Mouse (Mus musculus) adrenal gland, adult 2 months (tissue): Measurements from ENCODE around the gene Aldh18a1. TPM values are rescaled to one million over a fixed set of nuclear protein-coding genes. Genes with fewer than 3 reads are reported as not detected.
"Not testable (repeated sequence)": the region's sequence is repeated elsewhere in the genome, so short reads cannot be mapped to it uniquely, and the experiment has no call there.

Experiments used
- DNase-seq: peaks from one replicate; pipeline ENCODE4 v3.0.0; 2021
- long read RNA-seq: library from polyadenylated mRNA; stranded (forward); transcript quantifications from one replicate; pipeline ENCODE4 v2.0.0, GENCODE M21; 2021
- polyA plus RNA-seq: library from polyadenylated mRNA; depleted of rRNA; stranded (reverse); fragments of >200 nt; gene quantifications from 2 replicates; pipeline ENCODE4 v1.2.3, GENCODE M21; 2012; rRNA removed
- total RNA-seq, 2 experiments: library from RNA; stranded (reverse); gene quantifications; 2 replicates each; pipeline ENCODE4 v1.2.3; 2021

Aldh18a1 gene
- total RNA-seq (10 to 100 TPM; 18.6 to 30.5 TPM), polyA plus RNA-seq (9.2 and 17.3 TPM in 2 replicates)
- long read RNA-seq, transcript Aldh18a1-201 (19 exons, 3,527 nt) = major isoform, 17 of 20 reads
- long read RNA-seq, partial matches to known transcripts = 2 of 20 reads
- long read RNA-seq, other reads (novel, unspliced or antisense) = 1 of 20 reads

GRCm38 (mm10) chr19:40588293-40588654 lies at the start of gene Aldh18a1:
Gene Aldh18a1, minus strand, starts transcription at chr19:40588463.
- DNase-seq = peak; percentile 96

DNA sequence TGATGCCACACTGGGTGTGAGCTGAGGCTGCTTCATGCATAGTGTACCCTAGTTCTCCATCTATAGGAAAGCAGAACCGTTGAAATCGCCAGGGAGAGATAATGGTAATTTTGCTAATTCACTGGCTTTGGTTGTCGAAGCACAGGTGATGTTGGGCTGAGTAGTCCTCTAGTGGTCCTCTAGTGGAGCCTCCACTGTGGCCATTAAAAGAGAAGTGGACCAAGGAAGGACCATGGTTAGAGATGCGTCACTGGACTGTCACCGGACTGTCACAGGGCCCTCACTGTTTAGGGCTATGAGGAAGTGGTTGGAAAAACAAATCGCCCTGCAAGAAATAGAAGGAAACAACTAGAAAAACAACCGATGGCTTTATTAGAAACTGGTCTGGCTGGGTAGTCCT lies 49.3 kb upstream of the Aldh18a1 start:
- no peak for DNase-seq

GRCm38 (mm10) chr19:40637091-40637490 lies 48.8 kb upstream of the Aldh18a1 start:
- DNase-seq = peak; percentile 50

DNA sequence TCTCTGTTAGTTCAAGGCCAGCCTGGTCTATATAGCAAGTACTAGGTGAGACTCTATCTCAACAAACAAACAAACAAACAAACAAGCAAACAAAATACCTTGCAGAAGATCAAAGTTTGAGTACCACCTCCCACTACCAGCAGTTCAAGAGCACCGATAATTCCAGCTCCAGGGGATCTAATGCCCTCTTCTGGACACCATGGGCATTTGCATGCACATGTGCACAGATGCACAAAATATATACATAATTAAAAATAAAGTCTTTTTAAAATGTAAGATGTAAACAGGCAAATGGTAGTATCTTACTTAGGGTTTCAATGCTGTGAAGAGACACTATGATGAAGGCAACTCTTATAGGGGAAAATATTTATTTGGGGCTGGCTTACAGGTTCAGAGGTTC lies 44.9 kb upstream of the Aldh18a1 start:
- no peak for DNase-seq

- no peak for DNase-seq
These were observed 44.4 kb upstream of the Aldh18a1 start for GRCm38 (mm10) chr19:40632668-40633067.

GRCm38 (mm10) chr19:40632193-40632592 lies 43.9 kb upstream of the Aldh18a1 start:
- no peak for DNase-seq

DNA sequence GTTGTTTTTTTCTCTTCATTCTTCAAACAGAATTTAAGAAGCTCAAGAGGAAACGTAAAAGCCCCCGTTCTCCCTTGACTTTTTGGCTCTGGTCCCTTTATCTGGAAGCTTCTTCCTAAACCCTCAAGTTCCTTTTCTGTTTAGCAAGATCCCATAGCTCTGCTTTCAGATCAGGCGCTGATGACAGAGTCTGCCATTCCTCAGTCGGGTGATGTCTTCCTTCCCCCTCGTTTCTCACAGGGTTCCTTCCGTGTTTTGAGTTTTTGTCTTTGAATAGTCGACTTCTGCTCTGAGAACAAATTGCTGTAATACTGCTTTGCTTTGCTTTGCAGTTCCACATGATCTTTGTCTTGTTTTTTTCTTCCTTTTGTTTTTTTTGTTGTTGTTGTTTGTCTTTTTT lies 42.3 kb upstream of the Aldh18a1 start:
- DNase-seq = no peak

DNA sequence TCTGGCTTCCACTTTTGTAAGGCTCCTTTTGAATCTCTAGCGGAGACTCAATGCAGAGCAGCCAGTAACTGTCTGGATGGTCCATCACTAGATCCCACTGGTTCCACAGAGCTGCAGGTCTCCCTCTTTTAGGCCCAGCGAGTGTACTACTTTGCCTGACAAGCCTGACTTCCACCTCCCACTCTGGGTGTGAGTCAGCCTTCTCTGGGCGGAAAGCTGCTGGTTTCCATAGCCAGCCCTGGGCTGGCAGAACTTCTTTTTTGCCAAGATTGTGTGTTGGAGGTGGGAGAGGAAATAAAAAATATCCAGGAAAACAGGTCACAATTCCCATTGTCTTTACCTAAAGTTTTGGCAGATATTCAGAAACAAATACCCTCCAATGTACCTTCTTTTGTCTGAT lies 41.8 kb upstream of the Aldh18a1 start:
- DNase-seq = peak; percentile 33

- no peak for DNase-seq
These were observed 40.7 kb upstream of the Aldh18a1 start for GRCm38 (mm10) chr19:40628950-40629349.

GRCm38 (mm10) chr19:40625935-40626334 lies 37.7 kb upstream of the Aldh18a1 start:
- DNase-seq = no peak

GRCm38 (mm10) chr19:40621616-40622015 lies 33.4 kb upstream of the Aldh18a1 start:
- not testable (repeated sequence) for DNase-seq

DNA sequence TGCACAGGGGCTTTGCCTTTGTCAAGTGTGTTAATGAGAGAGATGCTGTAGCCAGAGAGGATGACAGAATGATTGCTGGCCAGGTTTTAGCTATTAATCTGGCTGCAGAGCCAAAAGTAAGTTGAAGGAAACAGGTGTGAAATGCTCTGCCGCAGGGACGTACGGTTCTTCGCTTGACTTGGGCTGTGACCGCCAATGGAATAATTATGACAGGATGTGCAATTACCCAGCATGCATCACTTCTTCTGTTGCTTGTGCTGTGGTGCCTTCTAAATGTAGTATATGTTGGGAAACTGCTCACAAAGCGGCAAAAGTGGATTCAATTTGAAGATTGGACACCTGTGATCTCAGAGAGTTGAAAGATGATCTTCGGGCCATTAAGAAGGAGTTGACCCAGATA lies 27.8 kb upstream of the Aldh18a1 start:
- no peak for DNase-seq

DNA sequence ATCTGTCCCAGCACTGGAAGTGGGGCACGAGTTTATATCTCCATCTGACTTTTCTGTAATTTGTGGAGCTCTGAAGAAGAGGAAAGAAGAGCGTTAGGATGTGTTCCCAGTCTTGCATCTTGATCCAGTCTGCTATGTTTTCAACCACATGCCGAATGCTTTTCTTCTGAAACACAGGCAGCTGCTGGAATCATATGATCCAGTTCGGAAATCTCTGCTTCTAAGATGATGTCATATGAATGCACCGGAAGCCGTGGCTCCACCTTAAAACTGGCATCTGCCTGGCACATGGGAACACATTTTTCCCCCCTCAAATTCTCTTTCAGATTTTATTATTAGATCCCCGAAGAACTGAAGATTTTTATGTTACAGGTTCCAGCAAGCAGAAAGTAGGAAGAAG lies 26.5 kb upstream of the Aldh18a1 start:
- DNase-seq = no peak

GRCm38 (mm10) chr19:40611830-40612506 lies 23.7 kb upstream of the Aldh18a1 start, which contains the start of the genes Tctn3 and Entpd1:
Gene Tctn3, minus strand, starts transcription at chr19:40612233.
Gene Entpd1, plus strand, starts transcription at chr19:40612366.
- peak; percentile 97 for DNase-seq

DNA sequence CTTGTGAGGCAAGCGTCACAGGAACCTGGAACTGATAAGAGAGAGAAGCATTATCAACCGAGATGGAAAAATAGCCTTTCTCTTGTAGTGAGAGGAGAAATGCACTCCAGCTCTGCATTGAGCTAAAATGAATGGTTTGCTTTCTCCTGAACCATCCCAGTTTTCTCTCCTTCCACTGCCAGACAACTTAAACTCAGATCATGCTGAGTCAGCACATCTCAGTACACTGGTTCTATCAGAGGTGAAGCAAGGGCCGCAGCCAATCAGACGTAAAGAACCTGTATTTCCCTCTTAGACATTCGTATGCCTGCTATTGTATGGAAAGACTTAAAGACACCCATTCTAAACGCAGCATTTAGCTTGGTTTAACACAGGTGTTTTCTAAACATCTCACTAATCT lies 19.4 kb upstream of the Aldh18a1 start:
- no peak for DNase-seq

GRCm38 (mm10) chr19:40605189-40605588 lies 16.9 kb upstream of the Aldh18a1 start:
- no peak for DNase-seq

DNA sequence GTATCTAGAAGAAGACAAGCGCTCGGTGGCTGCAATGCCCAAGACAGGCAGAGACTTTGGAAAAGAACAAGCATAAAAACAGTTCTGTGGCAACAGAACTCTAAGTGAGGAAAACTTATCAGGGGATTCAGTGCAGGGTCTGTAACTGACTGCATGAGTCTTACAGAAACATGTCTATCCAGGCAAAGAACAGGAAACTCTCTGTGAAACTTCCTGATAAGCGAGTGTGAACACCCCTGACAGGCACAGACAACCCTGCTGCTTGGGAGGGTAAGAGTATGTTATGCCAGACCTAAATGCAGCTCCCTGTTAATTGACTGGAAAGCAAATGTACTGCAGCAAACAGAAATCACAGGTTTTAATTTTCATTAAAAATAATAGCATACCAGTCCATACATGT lies 13.6 kb upstream of the Aldh18a1 start:
- no peak for DNase-seq

GRCm38 (mm10) chr19:40600846-40601245 lies 12.6 kb upstream of the Aldh18a1 start:
- DNase-seq = not testable (repeated sequence)

DNA sequence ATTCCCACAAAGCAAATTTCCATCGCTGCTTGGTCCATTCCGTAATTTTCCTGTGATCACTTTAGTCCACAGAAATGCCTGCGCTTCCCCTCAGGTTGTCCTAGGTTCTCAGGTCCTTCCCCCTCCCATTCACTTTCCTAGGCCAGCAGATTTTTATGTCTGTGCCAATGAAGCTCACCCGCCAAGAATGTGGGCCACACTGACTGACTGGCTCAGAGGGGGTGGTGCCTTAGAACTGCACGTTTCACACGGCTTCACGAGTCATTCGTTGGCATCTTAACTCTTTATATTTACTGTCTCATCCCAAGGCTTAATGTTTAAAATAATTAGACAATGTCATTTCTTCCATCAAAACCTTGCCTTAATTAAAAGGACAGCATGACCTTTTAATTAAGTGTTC lies 7.6 kb upstream of the Aldh18a1 start:
- DNase-seq = peak; percentile 43

GRCm38 (mm10) chr19:40595231-40595630 lies 7.0 kb upstream of the Aldh18a1 start:
- peak; percentile 11 for DNase-seq

GRCm38 (mm10) chr19:40589530-40589880 lies 1.2 kb upstream of the Aldh18a1 start:
- DNase-seq = no peak

- DNase-seq = peak; percentile 89
These were observed 725 bp upstream of the Aldh18a1 start for GRCm38 (mm10) chr19:40588847-40589529.

GRCm38 (mm10) chr19:40587491-40588292 lies 571 bp downstream of the Aldh18a1 start:
- no peak for DNase-seq
